Mouse (Mus musculus) limb, embryonic 10.5 days (tissue): ENCODE results near the gene Unc93b1. TPM values are rescaled to one million over a fixed set of nuclear protein-coding genes. Genes with fewer than 3 reads are reported as not detected.

Experiments
- DNase-seq: peaks from one replicate; pipeline ENCODE4 v3.0.0-alpha.2; 2017; ENCODE audit warnings: low spot score
- H3K27ac ChIP-seq: fragments of 300-500 bp; sonication (generic); 2 replicates; pipeline ENCODE4 v1.5.1; 2016; ENCODE audit warnings: mild to moderate bottlenecking
- H3K27me3 ChIP-seq: fragments of 300-500 bp; sonication (generic); 2 replicates; pipeline ENCODE4 v1.6.1; 2016; ENCODE audit warnings: low read depth, mild to moderate bottlenecking; ENCODE audit not compliant: poor library complexity, severe bottlenecking
- H3K36me3 ChIP-seq: fragments of 300-500 bp; sonication (generic); 2 replicates; pipeline ENCODE4 v1.6.1; 2016; ENCODE audit warnings: mild to moderate bottlenecking, moderate library complexity
- H3K4me1 ChIP-seq: fragments of 300-500 bp; sonication (generic); 2 replicates; pipeline ENCODE4 v1.6.1; 2016
- H3K4me3 ChIP-seq: fragments of 300-500 bp; sonication (generic); 2 replicates; pipeline ENCODE4 v1.5.1; 2016; ENCODE audit warnings: mild to moderate bottlenecking, moderate library complexity
- H3K9me3 ChIP-seq: fragments of 300-500 bp; sonication (generic); replicated peaks from 2 replicates; pipeline ENCODE4 v1.6.1; 2016; ENCODE audit warnings: mild to moderate bottlenecking
- WGBS: fragments of 180-500 bp; shearing (Covaris S2); methylation state at CpG from one replicate; pipeline ENCODE4 v1.1.7; 2016; 5-methylcytosine and 5-hydroxymethylcytosine counted together
- polyA plus RNA-seq: library from polyadenylated mRNA; unstranded; fragments of >200 nt; fragmentation: Nextera tagmentation; extraction: Ambion mirVana; gene quantifications from 2 replicates; pipeline ENCODE4 v1.2.1, GENCODE M21; 2016

The Unc93b1 gene
- polyA plus RNA-seq, 1 experiment from 2014 or later = 6.7 TPM

DNA sequence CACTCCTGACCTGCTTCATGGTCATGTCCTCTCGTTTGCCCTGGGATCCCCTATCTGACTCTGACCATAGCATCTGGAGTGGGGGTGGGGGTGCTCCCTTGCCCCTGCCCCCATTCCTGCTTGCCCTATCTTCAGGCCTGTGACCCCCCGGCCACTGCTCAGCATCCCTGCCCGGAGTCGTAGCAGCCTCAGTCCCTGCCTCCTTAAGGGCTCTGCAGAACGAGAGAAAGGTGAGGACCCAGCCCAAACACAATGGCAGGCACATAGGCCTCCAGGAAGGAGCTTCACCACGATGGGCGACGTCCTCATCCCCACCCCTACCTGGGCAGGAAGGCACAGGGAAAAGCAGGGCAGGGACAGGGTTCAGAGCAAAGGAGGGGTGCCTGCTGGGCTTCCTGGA is 63.3 kb downstream of the Unc93b1 start:
- no peak overlapping the region for H3K27ac ChIP-seq
- no peaks in the 10 kb centered on the region for H3K9me3 ChIP-seq
- WGBS = 77% methylated on average over 8 of the region's 8 CpGs
- peaks cover 34% of the 10 kb centered on the region for H3K4me1 ChIP-seq
- peak; percentile 28 for DNase-seq
- no peak overlapping the region for H3K4me3 ChIP-seq
- no peaks in the 10 kb centered on the region for H3K36me3 ChIP-seq
- no peaks in the 10 kb centered on the region for H3K27me3 ChIP-seq

Other genes with a start within 250 kb of the Unc93b1 start
- gene Lrp5, start 248.6 kb upstream of the Unc93b1 start, polyA plus RNA-seq = 6.6 and 8.2 TPM in 2 replicates
- 43.8 and 47.2 TPM in 2 replicates for gene 1810055G02Rik, start 226.9 kb upstream of the Unc93b1 start, polyA plus RNA-seq
- 21.4 and 29.2 TPM in 2 replicates for gene Kmt5b, start 167.8 kb upstream of the Unc93b1 start, polyA plus RNA-seq
- gene Chka, start 83.4 kb upstream of the Unc93b1 start, polyA plus RNA-seq = 48.5 and 50.0 TPM in 2 replicates
- 27.9 and 39.4 TPM in 2 replicates for gene Tcirg1, start 28.1 kb upstream of the Unc93b1 start, polyA plus RNA-seq
- 249 and 273 TPM in 2 replicates for gene Ndufs8, start 22.4 kb upstream of the Unc93b1 start, polyA plus RNA-seq
- gene Aldh3b1, start 5.4 kb upstream of the Unc93b1 start, polyA plus RNA-seq = 0.20 and 0.33 TPM in 2 replicates
- gene Aldh3b3, start 23.5 kb downstream of the Unc93b1 start, polyA plus RNA-seq = not detected in 2 replicates
- gene Aldh3b2, start 37.1 kb downstream of the Unc93b1 start, polyA plus RNA-seq = 1.4 and 2.4 TPM in 2 replicates
- 3.9 and 5.6 TPM in 2 replicates for gene Acy3, start 51.4 kb downstream of the Unc93b1 start, polyA plus RNA-seq
- gene Tbx10, start 57.6 kb downstream of the Unc93b1 start, polyA plus RNA-seq = 0.10 TPM in 1 of 2 replicates, not detected in the other
- 32.4 and 36.0 TPM in 2 replicates for gene Nudt8, start 65.4 kb downstream of the Unc93b1 start, polyA plus RNA-seq
- 3.5 and 4.6 TPM in 2 replicates for gene Gm49405, start 65.4 kb downstream of the Unc93b1 start, polyA plus RNA-seq
- gene Doc2g, start 68.1 kb downstream of the Unc93b1 start, polyA plus RNA-seq = 5.0 and 7.6 TPM in 2 replicates
- gene Ndufv1, start 77.6 kb downstream of the Unc93b1 start, polyA plus RNA-seq = 220 and 221 TPM in 2 replicates
- 478 and 510 TPM in 2 replicates for gene Gstp1, start 102.8 kb downstream of the Unc93b1 start, polyA plus RNA-seq
- gene Gstp2, start 110.8 kb downstream of the Unc93b1 start, polyA plus RNA-seq = 0.62 and 0.88 TPM in 2 replicates
- gene Gstp3, start 124.4 kb downstream of the Unc93b1 start, polyA plus RNA-seq = not detected in 2 replicates
- gene Cabp2, start 146.4 kb downstream of the Unc93b1 start, polyA plus RNA-seq = not detected in 2 replicates
- 86.7 and 87.0 TPM in 2 replicates for gene Cdk2ap2, start 162.0 kb downstream of the Unc93b1 start, polyA plus RNA-seq
- 5.9 and 7.9 TPM in 2 replicates for gene Pitpnm1, start 164.8 kb downstream of the Unc93b1 start, polyA plus RNA-seq
- gene Aip, start 190.7 kb downstream of the Unc93b1 start, polyA plus RNA-seq = 74.9 and 79.2 TPM in 2 replicates
- not detected in 2 replicates for gene Gpr152, start 204.6 kb downstream of the Unc93b1 start, polyA plus RNA-seq
- gene Cabp4, start 208.8 kb downstream of the Unc93b1 start, polyA plus RNA-seq = 0.15 TPM in 1 of 2 replicates, not detected in the other
- gene Coro1b, start 213.4 kb downstream of the Unc93b1 start, polyA plus RNA-seq = 129 and 148 TPM in 2 replicates
- gene Ptprcap, start 218.4 kb downstream of the Unc93b1 start, polyA plus RNA-seq = 0.93 and 1.4 TPM in 2 replicates
- 58.3 and 66.0 TPM in 2 replicates for gene Rps6kb2, start 228.2 kb downstream of the Unc93b1 start, polyA plus RNA-seq
- 3.2 and 3.3 TPM in 2 replicates for gene Carns1, start 240.3 kb downstream of the Unc93b1 start, polyA plus RNA-seq